Mouse (Mus musculus) large intestine, adult 2 months (tissue): ENCODE measurements at regions not wholly inside any gene's neighbourhood (a gene's known extent, or its start where the extent isn't known, plus 50 kb on each side); places are given as distances from the start of the nearest gene placed in this dataset.

Experiments
- DNase-seq: peaks from one replicate; pipeline ENCODE4 v3.0.0-alpha.2; 2012; ENCODE audit warnings: low read depth, low spot score
- WGBS: fragments of 180-500 bp; shearing (Covaris S2); methylation state at CpG from one replicate; pipeline ENCODE4 v1.1.7; 2018; 5-methylcytosine and 5-hydroxymethylcytosine counted together

- DNase-seq: no peak
- WGBS: 94% methylated on average over 4 of the region's 4 CpGs
Measured at GRCm38 (mm10) chr3:60889191-60889861, 113.3 kb upstream of the P2ry1 start.

- no peak for DNase-seq
- WGBS: 60% methylated on average over 5 of the region's 5 CpGs
Measured at GRCm38 (mm10) chr3:60897628-60898269, 104.8 kb upstream of the P2ry1 start.

GRCm38 (mm10) chr3:60898720-60899119 is 103.9 kb upstream of the P2ry1 start:
- 68% methylated on average over 1 of the region's 1 CpGs for WGBS

GRCm38 (mm10) chr3:60901571-60901970 is 101.0 kb upstream of the P2ry1 start:
- 90% methylated on average over 2 of the region's 2 CpGs for WGBS
- DNase-seq: no peak

More at GRCm38 (mm10) chr3:60898720-60899119, 103.9 kb upstream of the P2ry1 start:
- DNase-seq: no peak

- no peak for DNase-seq
- WGBS: 55% methylated on average over 1 of the region's 1 CpGs
Measured at GRCm38 (mm10) chr3:60916411-60916810, 86.2 kb upstream of the P2ry1 start.

- DNase-seq: no peak
- WGBS: 79% methylated on average over 3 of the region's 3 CpGs
Measured at GRCm38 (mm10) chr3:60917271-60917670, 85.3 kb upstream of the P2ry1 start.

- WGBS: 93% methylated on average over 9 of the region's 9 CpGs
Measured at GRCm38 (mm10) chr3:60926024-60926547, 76.5 kb upstream of the P2ry1 start.

GRCm38 (mm10) chr3:60928910-60929309 is 73.7 kb upstream of the P2ry1 start:
- DNase-seq: no peak
- WGBS: 70% methylated on average over 4 of the region's 4 CpGs

More at GRCm38 (mm10) chr3:60926024-60926547, 76.5 kb upstream of the P2ry1 start:
- no peak for DNase-seq

- WGBS: 81% methylated on average over 1 of the region's 1 CpGs
- no peak for DNase-seq
Measured at GRCm38 (mm10) chr3:60934492-60934891, 68.1 kb upstream of the P2ry1 start.

- WGBS: 82% methylated on average over 2 of the region's 2 CpGs
- no peak for DNase-seq
Measured at GRCm38 (mm10) chr3:60941451-60941850, 61.1 kb upstream of the P2ry1 start.

GRCm38 (mm10) chr3:60948897-60949296 is 53.7 kb upstream of the P2ry1 start:
- no peak for DNase-seq
- WGBS: 65% methylated on average over 4 of the region's 4 CpGs
